Mouse (Mus musculus): ENCODE measurements around the gene Man1c1.

- no peak for TF ChIP-seq POLR2A (IDR thresholded peaks at IDR 0.05; ENCODE audit: low read depth, low read length)
- no peak for TF ChIP-seq CTCF (IDR thresholded peaks at IDR 0.05; ENCODE audit: borderline replicate concordance, insufficient read depth, low read length)
Measured at GRCm38 (mm10) chr4:134604472-134604871, 99.6 kb downstream of the Man1c1 start.
